Mouse (Mus musculus) midbrain, embryonic 12.5 days (tissue): ENCODE measurements around the gene Sos2. TPM values are rescaled to one million over a fixed set of nuclear protein-coding genes. Genes with fewer than 3 reads are reported as not detected.
A peak's percentile ranks its signal among the peaks of the same experiment; 100 is the strongest.

Experiments used
- ATAC-seq: fragments of 200-750 bp; cut with Nextera tagmentation; 2 replicates; pipeline ENCODE4 v1.8.0; 2017; ENCODE audit warnings: low read depth, moderate TSS enrichment, moderate library complexity; ENCODE audit not compliant: low FRiP score
- H3K27ac ChIP-seq: fragments of 300-500 bp; sonication (generic); replicated peaks from 2 replicates; pipeline ENCODE4 v1.5.1; 2016; ENCODE audit warnings: mild to moderate bottlenecking
- H3K27me3 ChIP-seq: fragments of 300-500 bp; sonication (generic); 2 replicates; pipeline ENCODE4 v1.6.1; 2016; ENCODE audit warnings: mild to moderate bottlenecking
- H3K36me3 ChIP-seq: fragments of 300-500 bp; sonication (generic); 2 replicates; pipeline ENCODE4 v1.6.1; 2016
- H3K4me1 ChIP-seq: fragments of 300-500 bp; sonication (generic); 2 replicates; pipeline ENCODE4 v1.6.1; 2016
- H3K4me2 ChIP-seq: fragments of 300-500 bp; sonication (generic); replicated peaks from 2 replicates; pipeline ENCODE4 v1.6.1; 2016; ENCODE audit warnings: mild to moderate bottlenecking, moderate library complexity
- H3K4me3 ChIP-seq: fragments of 300-500 bp; sonication (generic); 2 replicates; pipeline ENCODE4 v1.5.1; 2016; ENCODE audit warnings: mild to moderate bottlenecking
- H3K9ac ChIP-seq: fragments of 300-500 bp; sonication (generic); replicated peaks from 2 replicates; pipeline ENCODE4 v1.6.1; 2016; ENCODE audit warnings: mild to moderate bottlenecking, moderate library complexity
- H3K9me3 ChIP-seq: fragments of 300-500 bp; sonication (generic); 2 replicates; pipeline ENCODE4 v1.6.1; 2016; ENCODE audit warnings: mild to moderate bottlenecking
- WGBS: fragments of 180-500 bp; shearing (Covaris S2); methylation state at CpG from one replicate; pipeline ENCODE4 v1.1.7; 2016; 5-methylcytosine and 5-hydroxymethylcytosine counted together
- polyA plus RNA-seq: library from polyadenylated mRNA; unstranded; fragments of >200 nt; fragmentation: Nextera tagmentation; extraction: Ambion mirVana; gene quantifications from 2 replicates; pipeline ENCODE4 v1.2.1, GENCODE M21; 2016

Sos2 gene
- 12.1 and 12.4 TPM in 2 replicates for polyA plus RNA-seq

DNA sequence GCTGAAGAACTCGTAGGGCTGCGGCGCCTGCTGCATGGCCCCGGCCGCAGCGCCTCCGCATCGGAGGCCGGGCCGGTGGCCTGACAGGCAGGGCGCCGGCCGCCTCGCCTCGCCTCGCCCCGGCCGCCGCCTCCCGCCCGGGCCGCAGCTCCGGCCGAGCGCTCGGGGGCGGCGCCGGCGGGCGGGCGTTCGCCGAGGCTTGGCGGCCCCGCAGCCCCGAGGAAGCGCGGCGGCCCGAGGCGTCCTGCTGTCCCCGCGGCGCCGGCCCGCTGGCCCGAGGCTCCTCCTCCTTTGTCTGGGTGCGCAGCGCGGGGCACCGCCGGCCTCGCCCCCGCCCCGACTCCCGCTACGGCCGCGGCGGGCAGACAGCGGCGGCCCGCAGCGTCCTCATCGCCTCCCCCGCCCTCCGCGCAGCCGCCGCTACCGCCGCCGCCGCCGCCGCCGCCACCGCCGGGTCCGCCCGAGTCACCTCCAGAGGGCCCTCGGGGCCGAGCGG, at the start of gene Sos2:
Gene Sos2, minus strand, starts transcription at position 287 of the 496 bp plus-strand sequence.
- H3K9ac ChIP-seq = peak within 1 kb of the TSS; percentile 94
- no peaks in the 10 kb centered on the region for H3K9me3 ChIP-seq
- H3K27ac ChIP-seq = peak within 1 kb of the TSS; percentile 97
- H3K36me3 ChIP-seq = no peaks in the 10 kb centered on the region
- under 1% methylated on average over 42 of the region's 85 CpGs for WGBS
- no peaks in the 10 kb centered on the region; the same call in 1 of the 2 replicates for H3K27me3 ChIP-seq
- H3K4me3 ChIP-seq = peak within 1 kb of the TSS; percentile 80
- peaks cover 12% of the 10 kb centered on the region for H3K4me1 ChIP-seq
- ATAC-seq = peak; percentile 89
- peak within 1 kb of the TSS; percentile 80 for H3K4me2 ChIP-seq

DNA sequence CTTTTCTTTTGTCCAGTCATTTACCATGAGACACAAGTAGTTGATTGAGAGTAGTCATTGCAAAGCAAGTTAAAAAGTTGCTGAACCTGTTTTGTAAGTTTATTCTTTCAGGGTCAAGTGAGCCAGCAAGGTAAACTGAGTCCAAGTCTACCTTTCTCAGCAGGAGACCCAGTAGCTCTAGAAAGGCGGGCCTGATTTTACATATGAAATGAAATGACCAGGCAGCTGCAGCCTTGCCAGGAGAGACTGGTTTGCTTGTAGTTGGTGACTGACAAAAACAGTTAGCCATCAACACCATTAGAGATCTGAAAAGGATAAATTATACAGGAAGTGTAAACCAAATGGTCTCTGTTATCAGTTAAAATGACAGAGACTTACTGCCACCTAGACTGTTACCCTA, 48.7 kb upstream of the Sos2 start:
- Histone ChIP-seq H3K4me2 (no peak overlapping the region), H3K27me3 (no peaks in the 10 kb centered on the region), H3K27ac (no peak overlapping the region), H3K36me3 (no peaks in the 10 kb centered on the region), H3K4me3 (no peak overlapping the region), H3K9me3 (no peaks in the 10 kb centered on the region), H3K9ac (no peak overlapping the region), H3K4me1 (peaks cover 2% of the 10 kb centered on the region)
- WGBS = 73% methylated on average over 1 of the region's 1 CpGs
- no peak for ATAC-seq

GRCm38 (mm10) chr12:69729246-69729645, 47.6 kb upstream of the Sos2 start:
- no peaks in the 10 kb centered on the region for H3K27me3 ChIP-seq
- no peak overlapping the region for H3K27ac ChIP-seq
- WGBS = 96% methylated on average over 1 of the region's 1 CpGs
- no peak for ATAC-seq
- H3K36me3 ChIP-seq = no peaks in the 10 kb centered on the region
- H3K4me3 ChIP-seq = no peak overlapping the region
- no peak overlapping the region for H3K9ac ChIP-seq
- no peaks in the 10 kb centered on the region for H3K9me3 ChIP-seq
- H3K4me1 ChIP-seq = peaks cover 7% of the 10 kb centered on the region
- H3K4me2 ChIP-seq = no peak overlapping the region

DNA sequence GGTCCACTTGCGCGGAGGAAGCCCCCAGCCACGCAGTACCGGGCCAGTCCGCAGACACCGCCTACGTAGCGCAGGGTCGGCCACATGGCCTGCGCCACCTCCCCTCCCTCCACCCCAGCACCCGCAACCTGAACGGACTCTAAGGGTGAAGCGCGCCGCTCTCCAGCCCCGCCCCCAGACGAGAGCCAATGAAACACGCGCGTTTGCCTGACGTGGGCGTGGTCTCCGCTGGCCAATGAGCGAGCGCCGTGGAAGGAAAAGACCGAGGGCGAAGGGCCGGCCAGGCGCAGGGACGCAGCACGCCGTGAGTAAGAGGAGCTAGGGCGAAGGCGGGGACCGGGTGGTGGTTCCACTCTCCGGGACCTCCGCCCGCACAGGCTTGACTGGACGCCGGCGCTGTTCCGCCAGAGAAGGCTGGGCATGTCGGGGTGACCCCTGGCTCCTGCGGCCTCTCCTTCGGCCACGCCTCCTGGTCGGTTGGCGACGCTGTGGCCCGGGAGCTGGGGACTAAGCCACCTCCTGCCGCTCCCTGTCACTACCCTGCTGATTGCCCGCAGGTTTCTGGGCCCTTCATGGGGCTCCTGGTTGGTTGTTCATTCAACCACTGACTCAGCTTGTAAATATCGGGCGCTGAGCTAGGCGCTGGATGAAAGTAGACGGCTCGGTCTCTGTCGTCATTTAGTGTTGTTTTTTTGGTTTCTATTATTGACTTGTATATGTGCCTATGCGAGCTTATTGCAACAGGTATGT, 43.2 kb upstream of the Sos2 start, which contains the start of the genes L2hgdh and Atp5s:
Gene L2hgdh, minus strand, starts transcription at position 163 of the 750 bp plus-strand sequence.
Gene Atp5s, plus strand, starts transcription at position 240 of the 750 bp plus-strand sequence.
- WGBS = 1% methylated on average over 60 of the region's 60 CpGs
- Histone ChIP-seq H3K4me2 (peak within 1 kb of the TSS; percentile 87), H3K4me1 (peaks cover 16% of the 10 kb centered on the region), H3K36me3 (peaks cover 7% of the 10 kb centered on the region), H3K9me3 (no peaks in the 10 kb centered on the region; the same call in 1 of the 2 replicates), H3K9ac (peak within 1 kb of the TSS; percentile 67), H3K27ac (peak within 1 kb of the TSS; percentile 86), H3K4me3 (peak within 1 kb of the TSS; percentile 64), H3K27me3 (no peaks in the 10 kb centered on the region)
- peak; percentile 97 for ATAC-seq

DNA sequence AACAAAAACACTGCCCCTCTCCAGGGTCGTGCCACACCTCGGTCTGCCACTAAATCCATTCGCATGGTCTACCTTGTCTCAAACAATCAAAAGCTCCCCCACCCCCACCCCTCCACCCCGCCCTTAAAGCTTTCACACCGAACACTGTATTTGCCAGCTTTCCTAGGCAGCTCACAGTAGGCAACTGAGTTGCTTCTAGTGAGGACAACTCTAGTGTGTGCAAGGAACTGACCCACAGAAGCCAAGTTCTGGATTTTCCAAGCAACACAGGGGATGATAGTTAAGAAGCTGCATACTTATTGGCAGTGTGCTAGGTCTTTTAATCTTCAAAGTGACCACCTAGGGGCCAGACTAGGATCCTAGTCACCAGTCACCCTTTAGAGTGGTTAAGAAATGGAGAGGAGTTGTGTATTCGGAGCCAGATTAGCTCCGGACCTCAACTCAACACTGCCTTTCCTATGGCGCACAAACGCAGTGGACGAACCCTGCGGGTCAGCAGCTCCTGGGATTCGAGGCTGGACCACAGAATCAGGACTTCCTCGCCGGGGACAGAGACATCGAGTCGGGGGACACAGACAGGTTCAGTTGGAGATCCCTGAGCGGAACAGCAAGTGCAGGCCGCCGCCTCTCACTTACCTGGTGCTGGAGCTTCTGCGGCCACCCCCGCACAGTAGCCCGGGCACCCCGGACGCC, 42.5 kb upstream of the Sos2 start:
- Histone ChIP-seq H3K27me3 (no peaks in the 10 kb centered on the region), H3K9me3 (peaks cover 7% of the 10 kb centered on the region), H3K4me2 (peak overlapping the region; percentile 87), H3K4me3 (peak overlapping the region; percentile 64), H3K4me1 (peaks cover 16% of the 10 kb centered on the region), H3K36me3 (peaks cover 14% of the 10 kb centered on the region), H3K9ac (peak overlapping the region; percentile 64), H3K27ac (no peak overlapping the region)
- WGBS = 3% methylated on average over 24 of the region's 24 CpGs
- 0 out of 2 replicates have a peak, but pooled peaks have one; percentile 0 for ATAC-seq

GRCm38 (mm10) chr12:69723376-69723775, 41.7 kb upstream of the Sos2 start:
- H3K9ac ChIP-seq = no peak overlapping the region
- 56% methylated on average over 2 of the region's 2 CpGs for WGBS
- H3K4me3 ChIP-seq = no peak overlapping the region; the same call in 1 of the 2 replicates
- peak overlapping the region; percentile 87 for H3K4me2 ChIP-seq
- no peak overlapping the region for H3K27ac ChIP-seq
- peaks cover 16% of the 10 kb centered on the region for H3K4me1 ChIP-seq
- peaks cover 20% of the 10 kb centered on the region for H3K36me3 ChIP-seq
- ATAC-seq = no peak
- peaks cover 13% of the 10 kb centered on the region for H3K9me3 ChIP-seq
- H3K27me3 ChIP-seq = no peaks in the 10 kb centered on the region

- no peak overlapping the region for H3K4me2 ChIP-seq
- H3K27me3 ChIP-seq = no peaks in the 10 kb centered on the region
- H3K4me3 ChIP-seq = no peak overlapping the region
- no peak overlapping the region for H3K27ac ChIP-seq
- peaks cover 15% of the 10 kb centered on the region for H3K9me3 ChIP-seq
- no peak for ATAC-seq
- no peak overlapping the region for H3K9ac ChIP-seq
- 92% methylated on average over 3 of the region's 3 CpGs for WGBS
- H3K4me1 ChIP-seq = peaks cover 16% of the 10 kb centered on the region
- peaks cover 24% of the 10 kb centered on the region for H3K36me3 ChIP-seq
Observed at GRCm38 (mm10) chr12:69722857-69723256, 41.2 kb upstream of the Sos2 start.

DNA sequence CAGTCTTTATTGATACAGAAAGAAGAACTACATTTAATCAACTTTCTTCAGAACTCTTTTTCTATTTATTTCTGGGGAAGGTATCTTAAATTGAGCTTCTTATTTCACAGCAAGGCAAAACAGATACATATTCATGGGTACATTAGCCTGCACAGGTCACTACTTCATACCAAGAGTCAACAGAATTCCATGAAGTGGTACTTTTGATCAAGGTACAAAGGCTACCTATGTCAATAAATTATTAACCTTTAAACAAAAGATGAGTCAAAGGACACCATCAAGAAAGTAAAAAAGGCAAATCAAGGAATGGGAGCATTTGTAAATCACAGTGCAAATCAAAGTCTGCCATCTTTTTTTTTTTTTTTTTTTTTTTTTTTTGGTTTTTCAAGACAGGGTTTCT, 32.0 kb upstream of the Sos2 start:
- H3K4me3 ChIP-seq = no peak overlapping the region
- H3K4me2 ChIP-seq = no peak overlapping the region
- no peak overlapping the region for H3K9ac ChIP-seq
- no peak overlapping the region for H3K27ac ChIP-seq
- peaks cover 9% of the 10 kb centered on the region for H3K36me3 ChIP-seq
- no peaks in the 10 kb centered on the region for H3K4me1 ChIP-seq
- no peak for ATAC-seq
- no peaks in the 10 kb centered on the region for H3K27me3 ChIP-seq
- H3K9me3 ChIP-seq = peaks cover 3% of the 10 kb centered on the region; the same call in 1 of the 2 replicates

GRCm38 (mm10) chr12:69704799-69705458, 23.3 kb upstream of the Sos2 start:
- 90% methylated on average over 11 of the region's 11 CpGs for WGBS
- ATAC-seq = no peak
- Histone ChIP-seq H3K9me3 (no peaks in the 10 kb centered on the region), H3K27me3 (no peaks in the 10 kb centered on the region), H3K9ac (no peak overlapping the region), H3K36me3 (peaks cover 4% of the 10 kb centered on the region; the same call in 1 of the 2 replicates), H3K27ac (no peak overlapping the region), H3K4me2 (no peak overlapping the region), H3K4me3 (no peak overlapping the region), H3K4me1 (no peaks in the 10 kb centered on the region)

- Histone ChIP-seq H3K27me3 (no peaks in the 10 kb centered on the region), H3K4me2 (no peak overlapping the region), H3K4me1 (no peaks in the 10 kb centered on the region), H3K27ac (no peak overlapping the region), H3K36me3 (0 out of 2 replicates have a peak, but pooled peaks cover 3% of the 10 kb centered on the region), H3K4me3 (no peak overlapping the region), H3K9me3 (no peaks in the 10 kb centered on the region), H3K9ac (no peak overlapping the region)
- WGBS = 89% methylated on average over 6 of the region's 6 CpGs
- ATAC-seq = no peak
Observed at GRCm38 (mm10) chr12:69698352-69698751, 16.7 kb upstream of the Sos2 start.

GRCm38 (mm10) chr12:69696746-69697145, 15.1 kb upstream of the Sos2 start:
- Histone ChIP-seq H3K4me1 (no peaks in the 10 kb centered on the region), H3K36me3 (0 out of 2 replicates have a peak, but pooled peaks cover 3% of the 10 kb centered on the region), H3K4me2 (no peak overlapping the region), H3K9ac (no peak overlapping the region), H3K9me3 (no peaks in the 10 kb centered on the region), H3K27ac (no peak overlapping the region), H3K27me3 (no peaks in the 10 kb centered on the region), H3K4me3 (no peak overlapping the region)
- ATAC-seq = no peak
- WGBS = 80% methylated on average over 5 of the region's 5 CpGs
